Mouse (Mus musculus): ENCODE results near the gene Mki67. TPM values are rescaled to one million over a fixed set of nuclear protein-coding genes. Genes with fewer than 3 reads are reported as not detected.

Gene Mki67
- total RNA-seq (2021), result 100 to 1,000 TPM in 1 of 2 experiments, 10 to 100 TPM in 1; 96.2 to 108 TPM

GRCm38 (mm10) chr7:135715642-135716444, at the start of gene Mki67:
TSS of gene Mki67 (minus strand) at chr7:135716361.
- peak; percentile 42 for DNase-seq

DNA sequence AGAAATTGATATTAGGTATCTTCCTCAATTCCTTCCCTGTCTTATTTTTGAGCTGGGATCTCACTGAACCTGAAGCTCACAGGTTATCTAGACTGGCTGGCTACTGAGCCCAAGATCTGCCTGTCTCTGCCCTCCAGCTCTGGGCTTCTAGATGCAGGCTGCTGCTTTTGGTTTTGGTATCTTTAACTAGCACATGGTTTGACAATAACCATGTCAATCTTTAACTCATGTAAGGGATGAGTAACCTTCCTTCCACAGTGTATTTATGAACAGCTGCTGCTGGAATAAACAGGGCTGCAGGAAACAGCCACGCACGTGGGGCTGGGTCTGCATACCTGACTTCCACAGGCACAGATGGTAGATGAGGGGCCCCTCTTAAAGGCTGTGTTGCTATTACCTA, 47.1 kb upstream of the Mki67 start:
- DNase-seq, result no peak

DNA sequence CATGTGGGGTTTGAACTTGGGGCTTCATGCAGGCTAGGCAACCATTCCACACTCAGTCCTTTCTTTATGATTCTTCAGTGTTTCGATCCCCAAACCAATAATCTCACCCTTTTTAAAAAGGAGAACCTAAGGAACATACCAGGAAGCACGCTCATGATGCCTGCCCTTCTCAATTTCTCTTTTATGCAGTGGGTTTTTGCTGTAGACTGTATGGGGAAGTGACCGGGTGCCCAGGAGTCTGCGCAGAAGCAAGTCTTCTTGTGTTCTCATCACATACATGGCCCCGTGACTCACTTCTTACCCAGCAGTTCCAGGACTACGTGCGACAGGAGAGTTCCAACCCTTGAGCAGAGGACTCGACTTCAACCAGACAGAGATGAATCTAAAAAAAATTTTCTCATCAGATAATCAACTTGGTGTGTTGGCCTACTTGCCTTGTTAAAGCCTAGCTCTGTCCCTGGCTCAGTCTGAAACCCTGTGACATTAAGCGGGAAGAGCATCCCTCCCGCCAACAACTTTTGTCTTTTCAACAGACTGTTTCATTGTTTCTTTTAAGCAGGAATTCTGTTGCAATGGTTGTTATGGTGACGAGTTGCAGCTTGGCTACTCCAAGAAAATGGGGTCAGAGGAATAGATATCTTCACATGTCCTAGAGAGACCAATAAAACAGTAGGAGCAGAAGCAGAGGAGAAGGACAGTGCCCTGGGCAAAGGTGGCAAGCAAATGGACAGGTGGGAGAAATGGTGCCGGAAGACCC, 42.8 kb upstream of the Mki67 start:
- DNase-seq, result no peak

DNA sequence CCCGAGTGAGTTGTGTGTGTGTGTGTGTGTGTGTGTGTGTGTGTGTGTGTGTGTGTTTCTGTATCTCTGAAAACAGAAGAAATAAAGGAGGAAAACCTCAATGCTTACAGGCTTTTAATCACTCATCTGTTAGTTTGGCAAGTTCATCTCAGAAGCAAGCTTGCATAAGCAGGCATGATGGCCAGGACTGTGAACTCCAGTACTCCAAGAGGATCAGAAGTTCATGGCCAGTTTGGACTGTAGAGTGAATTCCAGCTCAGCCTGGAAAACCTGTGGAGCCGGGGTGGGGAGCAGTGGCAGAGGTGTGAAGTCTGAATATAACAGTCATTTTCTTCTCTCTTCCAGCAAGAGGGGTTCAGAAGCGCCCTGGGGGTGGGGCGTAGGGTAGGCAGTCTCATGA, 42.0 kb upstream of the Mki67 start:
- DNase-seq, result no peak

DNA sequence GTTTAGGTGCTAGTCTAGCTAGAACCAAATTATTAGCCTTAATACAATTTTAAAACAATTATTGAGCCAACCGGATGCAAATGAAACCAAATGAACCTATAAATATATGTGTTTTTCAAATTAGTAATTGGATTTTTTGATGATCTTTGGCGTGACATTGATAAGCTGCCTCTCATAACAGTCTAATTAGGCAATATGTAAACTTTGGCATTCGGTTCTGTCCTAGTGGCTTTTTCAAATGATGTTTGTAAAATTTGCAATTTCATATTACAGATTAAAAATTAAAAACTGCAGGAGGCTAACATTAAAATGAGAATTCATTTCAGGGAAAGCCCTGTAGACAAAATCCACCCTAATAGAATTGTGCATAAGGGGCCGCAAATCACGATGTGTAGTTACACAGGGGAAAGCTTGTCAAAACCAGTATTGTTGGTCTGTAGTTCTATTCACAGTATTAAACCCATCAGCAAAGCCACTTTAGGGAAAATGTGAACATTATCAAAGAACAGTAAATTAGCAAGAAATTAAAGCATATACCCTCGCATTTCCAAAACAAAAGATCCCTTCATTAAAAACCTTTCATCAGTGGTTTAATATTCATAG, 40.9 kb upstream of the Mki67 start:
- DNase-seq, result no peak

- DNase-seq, result peak; percentile 71
Measured at GRCm38 (mm10) chr7:135748986-135749385, 32.8 kb upstream of the Mki67 start.

- DNase-seq, result no peak
Measured at GRCm38 (mm10) chr7:135747072-135747471, 30.9 kb upstream of the Mki67 start.

DNA sequence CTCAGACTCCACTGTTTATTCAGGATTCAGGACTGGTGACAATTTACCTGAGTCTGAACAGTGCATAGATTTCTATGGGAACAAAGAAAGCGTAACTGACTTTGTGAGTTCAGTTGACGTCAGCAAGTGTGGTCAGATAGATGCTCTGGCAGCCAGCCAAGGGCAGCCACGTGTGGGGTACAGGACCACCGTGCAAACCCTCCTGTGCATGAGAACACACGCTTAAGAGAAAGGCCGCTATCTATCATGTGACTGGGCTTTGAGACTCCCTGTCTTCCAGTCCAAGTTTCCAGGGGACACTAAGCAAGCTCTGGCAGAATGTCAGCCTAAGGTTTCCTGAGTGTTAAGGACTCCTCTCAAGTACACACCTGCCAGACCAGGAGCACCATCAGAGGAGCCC, 30.4 kb upstream of the Mki67 start:
- no peak for DNase-seq

GRCm38 (mm10) chr7:135745091-135745490, 28.9 kb upstream of the Mki67 start:
- peak; percentile 34 for DNase-seq

GRCm38 (mm10) chr7:135740453-135740852, 24.3 kb upstream of the Mki67 start:
- no peak for DNase-seq

DNA sequence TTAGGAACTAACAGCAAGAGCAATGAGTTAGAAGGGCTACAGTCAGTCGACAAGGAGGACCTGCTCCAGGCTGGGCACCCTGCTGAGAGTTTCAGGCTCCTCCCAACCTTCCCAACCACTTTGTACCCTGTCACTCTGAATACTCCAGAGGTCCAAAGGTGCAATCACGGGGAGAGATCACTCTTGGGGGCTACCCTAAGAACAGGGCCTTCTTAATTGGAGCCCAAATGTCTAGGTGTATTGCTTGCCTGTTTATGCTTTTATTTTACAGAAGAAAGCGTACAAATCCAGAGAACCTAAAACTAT, 20.4 kb upstream of the Mki67 start:
- DNase-seq, result no peak

- DNase-seq, result peak; percentile 86
Measured at GRCm38 (mm10) chr7:135735691-135736580, 19.8 kb upstream of the Mki67 start.

GRCm38 (mm10) chr7:135734911-135735646, 18.9 kb upstream of the Mki67 start:
- no peak for DNase-seq

DNA sequence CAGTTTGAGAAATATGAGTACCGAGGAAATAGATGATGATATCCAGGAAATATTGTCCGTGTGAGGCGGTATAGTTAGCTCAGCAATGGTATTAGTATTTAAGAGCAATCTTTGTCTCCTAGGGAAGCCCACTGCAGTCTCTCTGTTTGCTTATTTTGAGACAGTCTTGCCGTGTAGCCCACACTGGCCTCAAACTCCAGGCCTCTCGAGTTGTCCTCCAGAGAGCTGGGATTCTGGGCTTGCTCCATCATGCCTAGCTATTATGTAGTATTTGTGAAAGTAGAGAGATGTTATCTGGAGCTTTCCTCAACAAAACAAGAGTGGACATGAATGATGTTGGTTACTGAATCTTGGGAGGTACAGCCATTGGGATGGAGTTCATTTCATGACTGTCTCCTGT, 18.2 kb upstream of the Mki67 start:
- no peak for DNase-seq

DNA sequence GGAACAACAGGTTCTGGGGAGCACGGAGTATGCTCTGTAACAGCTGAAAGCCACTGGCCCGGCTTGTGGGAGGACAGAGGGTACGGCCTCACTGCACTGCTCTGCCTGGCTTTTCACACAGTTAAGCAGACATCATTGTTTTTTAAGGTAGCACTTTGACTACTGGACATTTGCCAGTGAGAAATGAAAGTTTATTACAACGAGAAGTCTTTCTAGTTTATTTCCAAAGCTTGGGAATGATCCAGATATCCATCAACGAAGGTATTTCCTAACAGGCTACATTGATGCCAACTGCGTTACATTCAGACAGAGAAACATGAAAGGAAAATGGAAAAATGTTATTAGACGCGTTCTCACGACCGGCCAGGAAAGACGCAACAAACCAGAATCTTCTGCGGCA, 11.9 kb upstream of the Mki67 start:
- DNase-seq, result no peak

GRCm38 (mm10) chr7:135726707-135727106, 10.5 kb upstream of the Mki67 start:
- no peak for DNase-seq

DNA sequence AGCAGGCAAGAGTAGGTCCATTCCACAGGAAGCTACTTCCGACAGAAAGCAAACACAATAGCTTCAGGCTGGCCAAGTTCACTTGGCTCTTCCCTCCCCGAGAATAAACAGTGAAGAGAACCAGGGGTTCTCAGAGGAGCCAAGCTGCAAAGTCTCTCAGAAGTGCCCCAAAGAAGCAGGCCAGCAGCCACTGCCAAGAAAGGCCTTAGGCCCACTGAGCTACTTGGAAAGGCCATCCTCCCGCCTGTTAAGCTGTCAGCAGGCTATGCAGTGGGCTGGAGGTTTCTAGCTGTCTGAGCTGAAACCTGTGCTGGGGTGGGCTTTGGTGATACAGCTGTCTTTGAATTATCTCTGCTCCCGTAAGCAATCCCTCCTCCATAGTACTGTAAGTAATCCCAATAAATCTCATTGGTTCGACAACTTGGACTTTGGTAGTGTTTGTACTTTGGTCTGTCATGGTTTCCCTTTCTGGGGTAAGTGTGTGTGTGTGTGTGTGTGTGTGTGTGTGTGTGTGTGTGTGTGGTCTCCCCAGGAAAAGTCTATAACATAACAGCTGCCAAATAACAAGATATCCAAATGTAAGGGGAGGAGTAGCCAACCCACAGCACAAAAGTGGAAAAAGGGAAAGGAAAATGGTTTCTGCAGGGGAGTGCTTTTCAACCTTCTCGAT, 7.6 kb upstream of the Mki67 start:
- DNase-seq, result no peak

DNA sequence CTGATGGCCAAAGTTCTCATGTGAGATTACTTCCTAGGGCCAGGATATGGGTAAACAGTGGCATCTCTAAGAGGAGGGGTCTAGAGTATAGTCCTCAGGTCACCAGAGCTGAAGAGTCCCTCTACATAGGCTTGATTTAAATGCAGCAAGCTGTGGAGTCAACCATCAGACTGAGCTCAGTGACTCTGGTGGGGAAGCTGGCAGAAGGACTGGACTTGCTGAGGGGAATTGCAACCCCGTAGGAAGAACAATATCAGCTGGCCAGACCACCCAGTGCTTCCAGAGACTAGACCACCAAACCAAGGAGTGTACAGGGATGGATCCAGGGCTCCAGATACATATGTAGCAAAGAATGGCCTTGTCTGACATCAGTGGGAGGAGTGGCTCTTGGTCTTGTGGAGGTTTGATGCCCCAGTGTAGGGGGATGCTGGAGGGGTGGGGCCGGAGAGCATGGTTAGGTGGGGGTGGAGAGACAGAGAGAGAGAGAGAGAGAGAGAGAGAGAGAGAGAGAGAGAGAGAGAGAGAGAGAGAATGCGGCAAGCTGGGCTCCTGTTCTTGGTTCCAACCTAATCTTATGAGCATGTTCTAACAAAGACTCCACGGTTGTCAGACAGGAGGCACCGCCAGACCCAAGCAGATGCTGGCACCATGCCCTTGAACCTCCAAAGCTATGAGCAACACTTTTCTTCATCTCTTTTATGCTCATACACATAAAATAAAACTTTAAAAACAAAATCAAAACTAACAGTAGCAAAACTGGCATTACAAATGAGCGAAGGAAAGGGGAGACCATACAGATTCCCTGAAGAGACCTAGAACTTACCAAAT, 6.1 kb upstream of the Mki67 start:
- DNase-seq, result peak; percentile 17

DNA sequence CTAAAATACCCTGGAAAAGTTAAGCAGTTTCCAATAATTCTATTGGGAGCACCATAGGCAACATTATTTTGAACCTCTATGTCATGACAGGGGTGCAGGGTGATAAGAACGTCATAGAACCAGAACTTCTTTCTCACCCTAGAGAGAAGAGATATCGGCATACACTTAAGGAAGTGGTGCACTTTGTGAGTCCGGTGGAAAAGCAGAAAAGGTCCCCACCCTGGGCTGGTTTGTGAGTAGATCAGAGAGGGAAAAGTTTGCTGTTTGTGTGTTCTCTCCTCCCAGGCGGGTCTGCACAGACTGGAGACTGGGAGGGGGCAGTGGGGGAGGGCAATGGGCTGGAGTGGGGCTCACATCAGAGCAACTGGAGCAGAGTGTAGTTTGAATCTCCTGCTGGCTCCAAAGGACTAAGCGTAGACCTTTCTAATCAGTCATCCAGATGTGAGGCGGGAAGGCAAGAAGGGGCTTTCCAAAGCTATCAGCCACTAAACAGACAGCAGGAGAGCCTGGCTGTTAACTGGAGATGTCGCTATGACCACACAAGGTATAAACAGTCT, 5.4 kb upstream of the Mki67 start:
- no peak for DNase-seq

- no peak for DNase-seq
Measured at GRCm38 (mm10) chr7:135716968-135717557, 902 bp upstream of the Mki67 start.
